Mouse (Mus musculus) ES-Bruce4 (cell line): ENCODE results near the gene Btla. TPM values are rescaled to one million over a fixed set of nuclear protein-coding genes. Genes with fewer than 3 reads are reported as not detected.

ENCODE experiments used
- H3K27ac ChIP-seq: 2 replicates; pipeline ENCODE4 v1.5.1; 2012; ENCODE audit warnings: low read length, inconsistent platforms; ENCODE audit not compliant: insufficient read depth
- H3K27me3 ChIP-seq: 2 replicates; pipeline ENCODE4 v1.6.1; 2012; ENCODE audit warnings: mild to moderate bottlenecking, low read length, inconsistent platforms; ENCODE audit not compliant: control insufficient read depth, poor library complexity, insufficient read depth, severe bottlenecking
- H3K36me3 ChIP-seq: 2 replicates; pipeline ENCODE4 v1.6.1; 2012; ENCODE audit warnings: inconsistent platforms, mild to moderate bottlenecking, low read length, moderate library complexity; ENCODE audit not compliant: control insufficient read depth, poor library complexity, insufficient read depth, severe bottlenecking
- H3K4me1 ChIP-seq: one replicate; pipeline ENCODE4 v1.8.1; 2011; ENCODE audit warnings: low read length; ENCODE audit not compliant: control insufficient read depth, insufficient read depth
- H3K4me3 ChIP-seq: 2 replicates; pipeline ENCODE4 v1.5.1; 2011; ENCODE audit warnings: low read depth, mild to moderate bottlenecking, low read length
- H3K9ac ChIP-seq: 2 replicates; pipeline ENCODE4 v1.6.1; 2012; ENCODE audit warnings: low read depth, mild to moderate bottlenecking, inconsistent platforms; ENCODE audit not compliant: poor library complexity, severe bottlenecking
- H3K9me3 ChIP-seq: replicated peaks from 2 replicates; pipeline ENCODE4 v1.6.1; 2012; ENCODE audit warnings: mild to moderate bottlenecking, low read length, inconsistent platforms; ENCODE audit not compliant: control insufficient read depth, poor library complexity, insufficient read depth, severe bottlenecking
- CTCF ChIP-seq: IDR thresholded peaks from one replicate; pipeline ENCODE4 v1.8.1; 2011; ENCODE audit warnings: low read depth, low read length
- EP300 ChIP-seq: IDR thresholded peaks from 2 replicates; pipeline ENCODE4 v1.6.1; 2011; ENCODE audit warnings: low read depth, low read length; ENCODE audit not compliant: insufficient read depth
- POLR2A ChIP-seq: IDR thresholded peaks from one replicate; pipeline ENCODE4 v1.8.1; 2011; ENCODE audit warnings: low read length; ENCODE audit not compliant: insufficient read depth
- polyA plus RNA-seq: library from polyadenylated mRNA; stranded (reverse); fragments of >200 nt; gene quantifications from 2 replicates; pipeline ENCODE4 v1.2.4, GENCODE M21; 2011; ENCODE audit warnings: low read depth; ENCODE audit not compliant: missing spikeins, insufficient read depth, insufficient read length

The Btla gene
- polyA plus RNA-seq, 1 experiment: not detected

GRCm38 (mm10) chr16:45262051-45262450 is 37.9 kb downstream of the Btla start:
- no peak overlapping the region for H3K4me3 ChIP-seq
- H3K36me3 ChIP-seq: no peaks in the 10 kb centered on the region
- no peak overlapping the region for H3K9ac ChIP-seq
- no peak overlapping the region for H3K27ac ChIP-seq
- H3K4me1 ChIP-seq: no peaks in the 10 kb centered on the region
- no peaks in the 10 kb centered on the region for H3K9me3 ChIP-seq
- no peaks in the 10 kb centered on the region for H3K27me3 ChIP-seq
- TF ChIP-seq CTCF (no peak), POLR2A (no peak), EP300 (no peak)

- Histone ChIP-seq H3K9me3 (no peaks in the 10 kb centered on the region), H3K4me3 (no peak overlapping the region), H3K36me3 (no peaks in the 10 kb centered on the region), H3K27ac (no peak overlapping the region), H3K4me1 (no peaks in the 10 kb centered on the region), H3K9ac (no peak overlapping the region), H3K27me3 (no peaks in the 10 kb centered on the region)
- TF ChIP-seq POLR2A (no peak), CTCF (no peak), EP300 (no peak)
These were observed 45.8 kb downstream of the Btla start for GRCm38 (mm10) chr16:45269886-45270285.

- Histone ChIP-seq H3K4me1 (no peaks in the 10 kb centered on the region), H3K27ac (no peak overlapping the region), H3K9me3 (no peaks in the 10 kb centered on the region), H3K9ac (no peak overlapping the region), H3K36me3 (no peaks in the 10 kb centered on the region), H3K27me3 (no peaks in the 10 kb centered on the region), H3K4me3 (no peak overlapping the region)
- TF ChIP-seq POLR2A (no peak), EP300 (no peak), CTCF (no peak)
These were observed 59.0 kb downstream of the Btla start for GRCm38 (mm10) chr16:45283093-45283492.

GRCm38 (mm10) chr16:45297806-45298205 is 73.7 kb downstream of the Btla start:
- H3K9ac ChIP-seq: no peak overlapping the region
- H3K36me3 ChIP-seq: no peaks in the 10 kb centered on the region
- H3K27ac ChIP-seq: no peak overlapping the region
- no peaks in the 10 kb centered on the region for H3K4me1 ChIP-seq
- no peak for TF ChIP-seq EP300
- TF ChIP-seq POLR2A: no peak
- TF ChIP-seq CTCF: no peak
- H3K4me3 ChIP-seq: no peak overlapping the region
- no peaks in the 10 kb centered on the region for H3K27me3 ChIP-seq
- no peaks in the 10 kb centered on the region for H3K9me3 ChIP-seq

Other genes with a start within 250 kb of the Btla start
- gene Ccdc80, start 130.9 kb upstream of the Btla start, polyA plus RNA-seq: 6.4 and 11.3 TPM in 2 replicates
- gene Slc35a5, start 65.6 kb upstream of the Btla start, polyA plus RNA-seq: 20.2 and 27.2 TPM in 2 replicates
- 30.8 and 32.1 TPM in 2 replicates for gene Atg3, start 65.5 kb upstream of the Btla start, polyA plus RNA-seq
- not detected in 2 replicates for gene Cd200, start 184.7 kb downstream of the Btla start, polyA plus RNA-seq